Mouse (Mus musculus) left cerebral cortex, postnatal 14 days (tissue): Measurements from ENCODE around the gene Celsr3. TPM values are rescaled to one million over a fixed set of nuclear protein-coding genes. Genes with fewer than 3 reads are reported as not detected.

Experiments used
- DNase-seq, 2 experiments: peaks; one replicate each; pipeline ENCODE4 v3.0.0; 2021 to 2022; ENCODE audit warnings: low spot score in 2 of 2, mixed read lengths in 1 of 2
- intact Hi-C: fragments of 180-260 bp; cut with DNase I; formaldehyde crosslinking; loops from one replicate; pipeline ENCODE4 v1.15.1; 2025
- long read RNA-seq, 2 experiments: library from polyadenylated mRNA; stranded (forward); transcript quantifications; one replicate each; pipeline ENCODE4 v2.0.0; 2021
- total RNA-seq, 2 experiments: library from RNA; stranded (reverse); gene quantifications; 2 replicates each; pipeline ENCODE4 v1.2.3; 2021

The Celsr3 gene
- 10 to 100 TPM; 50.7 to 55.3 TPM for total RNA-seq
- long read RNA-seq, experiment 1, partial matches to known transcripts: 9 of 17 reads
- long read RNA-seq, experiment 1, other reads (novel, unspliced or antisense): 8 of 17 reads
- long read RNA-seq, experiment 2, partial matches to known transcripts: 17 of 25 reads
- long read RNA-seq, experiment 2, other reads (novel, unspliced or antisense): 8 of 25 reads

- intact Hi-C loops: no loop called here
- peak; percentile 93 to 96 for DNase-seq
These were observed at the start of gene Celsr3 for GRCm38 (mm10) chr9:108825820-108826699. Gene Celsr3 (plus strand): TSS chr9:108826320.

- no peak for DNase-seq
- intact Hi-C loops: no loop called here
These were observed 49.5 kb upstream of the Celsr3 start for GRCm38 (mm10) chr9:108776614-108777013.

GRCm38 (mm10) chr9:108777276-108777675 is 48.8 kb upstream of the Celsr3 start:
- intact Hi-C loops: no loop called here
- DNase-seq: no peak

GRCm38 (mm10) chr9:108780959-108781358 is 45.2 kb upstream of the Celsr3 start:
- no peak for DNase-seq
- intact Hi-C loops: no loop called here

- DNase-seq: no peak
- intact Hi-C loops: no loop called here
These were observed 44.2 kb upstream of the Celsr3 start for GRCm38 (mm10) chr9:108781891-108782290.

GRCm38 (mm10) chr9:108782836-108783547 is 43.1 kb upstream of the Celsr3 start:
- intact Hi-C loops: no loop called here
- DNase-seq: no peak

- DNase-seq: peak; percentile 96 to 97
- intact Hi-C loops: no loop called here
These were observed 42.3 kb upstream of the Celsr3 start, which contains the start of gene Ip6k2 for GRCm38 (mm10) chr9:108783548-108784463. Gene Ip6k2 (plus strand): TSS chr9:108783796.

GRCm38 (mm10) chr9:108785416-108785815 is 40.7 kb upstream of the Celsr3 start:
- intact Hi-C loops: no loop called here
- DNase-seq: no peak

GRCm38 (mm10) chr9:108786494-108786893 is 39.6 kb upstream of the Celsr3 start:
- no peak for DNase-seq
- intact Hi-C loops: no loop called here

GRCm38 (mm10) chr9:108787080-108787479 is 39.0 kb upstream of the Celsr3 start:
- intact Hi-C loops: no loop called here
- DNase-seq: no peak

GRCm38 (mm10) chr9:108788713-108789112 is 37.4 kb upstream of the Celsr3 start:
- DNase-seq: no peak
- intact Hi-C loops: no loop called here

- no peak for DNase-seq
- intact Hi-C loops: no loop called here
These were observed 33.8 kb upstream of the Celsr3 start for GRCm38 (mm10) chr9:108792307-108792706.

- intact Hi-C loops: no loop called here
- DNase-seq: no peak
These were observed 33.4 kb upstream of the Celsr3 start for GRCm38 (mm10) chr9:108792730-108793129.

GRCm38 (mm10) chr9:108795281-108795680 is 30.8 kb upstream of the Celsr3 start:
- DNase-seq: no peak
- intact Hi-C loops: no loop called here

GRCm38 (mm10) chr9:108795762-108796161 is 30.4 kb upstream of the Celsr3 start:
- intact Hi-C loops: no loop called here
- no peak for DNase-seq

- DNase-seq: no peak
These were observed 29.7 kb upstream of the Celsr3 start for GRCm38 (mm10) chr9:108796351-108796981.

GRCm38 (mm10) chr9:108797477-108797876 is 28.6 kb upstream of the Celsr3 start:
- intact Hi-C loops: no loop called here
- DNase-seq: no peak

More at GRCm38 (mm10) chr9:108796351-108796981, 29.7 kb upstream of the Celsr3 start:
- intact Hi-C loops: no loop called here

GRCm38 (mm10) chr9:108798508-108799075 is 27.5 kb upstream of the Celsr3 start:
- intact Hi-C loops: no loop called here

More at GRCm38 (mm10) chr9:108798508-108799075, 27.5 kb upstream of the Celsr3 start:
- no peak for DNase-seq
